Comparison of ENCODE assay signal across 29 mouse cellular contexts in the genomic region with DNA sequence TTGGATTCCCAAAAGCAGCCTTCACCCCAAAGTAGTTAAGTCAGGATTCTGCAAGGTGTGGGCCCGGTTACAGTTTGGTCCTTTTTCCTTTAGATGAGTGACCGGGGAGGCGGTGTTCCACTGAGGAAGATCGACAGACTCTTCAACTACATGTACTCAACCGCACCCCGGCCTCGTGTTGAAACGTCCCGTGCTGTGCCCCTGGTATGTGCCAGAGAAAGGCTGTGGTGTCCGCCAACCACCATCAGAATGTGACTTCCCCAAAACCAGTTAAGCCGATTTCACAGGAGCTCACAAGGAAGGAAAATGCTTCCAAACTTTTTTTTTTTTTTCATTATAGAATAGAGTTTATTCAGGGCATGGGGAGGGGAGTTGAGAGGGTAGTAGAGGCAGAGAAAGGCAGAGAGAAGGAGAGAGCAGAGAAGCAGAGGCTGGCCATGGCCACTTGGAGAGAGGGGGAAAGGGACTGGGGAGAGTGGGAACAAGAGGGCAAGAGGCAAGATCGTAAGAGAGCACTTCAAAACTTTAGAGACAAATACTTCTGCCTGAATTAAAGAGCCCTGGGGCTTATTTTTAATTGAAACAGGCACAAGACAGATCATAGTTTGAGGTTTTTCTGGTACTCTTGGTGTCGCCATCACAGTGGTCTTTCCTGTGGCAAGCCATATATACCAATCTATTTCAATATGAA. TPM values are rescaled to one million over a fixed set of nuclear protein-coding genes. Genes with fewer than 3 reads are reported as not detected.
A peak's percentile ranks its signal among the peaks of the same experiment; 100 is the strongest.
DNase-seq lines count a peak whose midpoint lies in the region; ATAC-seq and TF ChIP-seq lines count a peak whose summit lies in the region.
"Had no signal": no experiment of that assay in that cellular context is flagged by ENCODE, and none has a peak within 500 bp of the region (broad histone marks: within the 10 kb centered on the region; RNA-seq: fewer than 3 reads in every experiment).

No protein-coding gene starts in this region.

- H3K9ac ChIP-seq in lung, postnatal 0 days (replicated peaks; ENCODE audit: low read depth), result no peak overlapping the region
- no peak overlapping the region for H3K9ac ChIP-seq in forebrain, postnatal 0 days
- H3K9ac ChIP-seq: embryonic facial prominence, embryonic 13.5 days; embryonic facial prominence, embryonic 15.5 days; forebrain, embryonic 12.5 days had no signal

- H3K4me1 ChIP-seq in lung, postnatal 0 days (ENCODE audit: insufficient read depth, low read depth, low read length), result no peaks in the 10 kb centered on the region
- no peaks in the 10 kb centered on the region for H3K4me1 ChIP-seq in lung, adult 2 months (ENCODE audit: control insufficient read depth, insufficient read depth, low read length)
- H3K4me1 ChIP-seq in forebrain, postnatal 0 days (ENCODE audit: insufficient read depth), result no peaks in the 10 kb centered on the region
- H3K4me1 ChIP-seq: embryonic facial prominence, embryonic 13.5 days; embryonic facial prominence, embryonic 15.5 days had no signal

- ATAC-seq in lung, postnatal 0 days, result peak; percentile 58
- ATAC-seq in granulocyte monocyte progenitor cell, adult 5-6 weeks (replicated peaks; ENCODE audit: poor library complexity, severe bottlenecking), result peak; percentile 78
- ATAC-seq in megakaryocyte, adult 5-6 weeks (ENCODE audit: poor library complexity, severe bottlenecking), result 0 out of 2 replicates have a peak, but pooled peaks have one; percentile 38
- ATAC-seq in forebrain, postnatal 0 days, result no peak
- ATAC-seq: activated CD4-positive, CD25-positive, alpha-beta regulatory T cell, adult 4 months; CD4-positive, CD25-positive, alpha-beta regulatory T cell, adult 4 months; forebrain, embryonic 14.5 days; Patski had no signal

- no peak overlapping the region for H3K4me3 ChIP-seq in lung, postnatal 0 days (ENCODE audit: low read depth, low read length)
- no peak overlapping the region for H3K4me3 ChIP-seq in lung, adult 2 months (replicated peaks; ENCODE audit: extremely low read depth, low read depth, low read length)
- H3K4me3 ChIP-seq in forebrain, postnatal 0 days (ENCODE audit: low read depth, low read length), result no peak overlapping the region
- H3K4me3 ChIP-seq: embryonic facial prominence, embryonic 13.5 days; embryonic facial prominence, embryonic 15.5 days; erythroblast, embryonic 14.5 days; forebrain, embryonic 10.5 days; forebrain, embryonic 12.5 days had no signal

- H3K27me3 ChIP-seq in lung, postnatal 0 days (replicated peaks; ENCODE audit: insufficient read depth, low read length), result no peaks in the 10 kb centered on the region
- no peaks in the 10 kb centered on the region for H3K27me3 ChIP-seq in forebrain, postnatal 0 days (ENCODE audit: insufficient read depth, low read length)
- H3K27me3 ChIP-seq: CH12.LX; embryonic facial prominence, embryonic 13.5 days; embryonic facial prominence, embryonic 15.5 days; forebrain, embryonic 12.5 days; Patski had no signal

- WGBS in lung, postnatal 0 days, result 73% methylated on average over 13 of the region's 13 CpGs
- 79% methylated on average over 13 of the region's 13 CpGs for WGBS in lung, adult 2 months
- 90% methylated on average over 13 of the region's 13 CpGs for WGBS in forebrain, postnatal 0 days

- TF ChIP-seq EP300 in lung, postnatal 0 days (IDR thresholded peaks at IDR 0.05), result no peak

- 0 out of 2 replicates have a peak, but pooled peaks cover 7% of the 10 kb centered on the region for H3K36me3 ChIP-seq in lung, postnatal 0 days (ENCODE audit: insufficient read depth, low read length)
- H3K36me3 ChIP-seq in forebrain, postnatal 0 days (ENCODE audit: insufficient read depth), result peaks cover 26% of the 10 kb centered on the region

- no peak overlapping the region for H3K4me2 ChIP-seq in lung, postnatal 0 days (replicated peaks; ENCODE audit: low read depth, low read length)
- H3K4me2 ChIP-seq in forebrain, postnatal 0 days (ENCODE audit: low read depth), result no peak overlapping the region
- H3K4me2 ChIP-seq: embryonic facial prominence, embryonic 13.5 days; embryonic facial prominence, embryonic 15.5 days; forebrain, embryonic 12.5 days had no signal

- TF ChIP-seq POLR2A in lung, adult 2 months (IDR thresholded peaks at IDR 0.05; ENCODE audit: borderline replicate concordance, extremely low read depth, low read depth, low read length), result no peak

- no peak for TF ChIP-seq CTCF in lung, postnatal 0 days (IDR thresholded peaks at IDR 0.05)
- no peak for TF ChIP-seq CTCF in lung, adult 2 months (IDR thresholded peaks at IDR 0.05; ENCODE audit: insufficient read depth, low read length)
- no peak for TF ChIP-seq CTCF in forebrain, postnatal 0 days (IDR thresholded peaks at IDR 0.05; ENCODE audit: low read depth)

- peak; percentile 72 for DNase-seq in heart, adult 11 months
- no peak for DNase-seq in heart, adult 18-20 months
- DNase-seq in lung, postnatal 0 days (ENCODE audit: low spot score), result peak; percentile 53
- no peak for DNase-seq in lung, adult 2 months
- no peak for DNase-seq in gastrocnemius, postnatal 36 days
- DNase-seq in forebrain, postnatal 0 days, result no peak
- DNase-seq: adrenal gland, postnatal 10 days; adrenal gland, postnatal 25 days; B cell, adult 2 months; cerebellum, adult 11 months; cerebellum, adult 18-20 months; cerebellum, adult 8-10 months; cerebellum, adult 9-11 months; cerebellum, postnatal 14 days; cerebellum, postnatal 36 days; embryo, embryonic 11 days had no signal

- intact Hi-C loops in gastrocnemius, postnatal 36 days (cut with DNase I), result no loop called here

- no peaks in the 10 kb centered on the region for H3K9me3 ChIP-seq in lung, postnatal 0 days (ENCODE audit: low read length)
- H3K9me3 ChIP-seq in forebrain, postnatal 0 days (ENCODE audit: low read length), result no peaks in the 10 kb centered on the region
- H3K9me3 ChIP-seq: embryonic facial prominence, embryonic 13.5 days; embryonic facial prominence, embryonic 15.5 days; forebrain, embryonic 10.5 days; forebrain, embryonic 12.5 days; G1E had no signal

- no peak overlapping the region for H3K27ac ChIP-seq in lung, postnatal 0 days (ENCODE audit: low read length)
- no peak overlapping the region for H3K27ac ChIP-seq in forebrain, postnatal 0 days (ENCODE audit: low read depth, low read length)
- H3K27ac ChIP-seq: embryonic facial prominence, embryonic 13.5 days; embryonic facial prominence, embryonic 15.5 days; forebrain, embryonic 10.5 days; forebrain, embryonic 12.5 days had no signal

RNA-seq across cellular contexts. Expression of a gene that starts 22.7 kb away (rescaled TPM):
- total RNA-seq in heart, adult 18-20 months (2021), result 100 to 1,000 TPM; 177 to 179 TPM
- polyA plus RNA-seq in lung, postnatal 0 days (2015; fragmentation: Nextera tagmentation; extraction: Ambion mirVana), result 21.1 and 21.8 TPM in 2 replicates
- polyA plus RNA-seq in lung, adult 2 months (2012; rRNA removed), result 8.6 and 9.3 TPM in 2 replicates
- 20.5 and 44.3 TPM in 2 replicates for total RNA-seq in granulocyte monocyte progenitor cell, adult 5-6 weeks (2014; fragmentation: Nextera tagmentation)
- 77.7 and 82.7 TPM in 2 replicates for total RNA-seq in granulocyte monocyte progenitor cell, adult 5-6 weeks (2017)
- 4.7 and 5.7 TPM in 2 replicates for total RNA-seq in megakaryocyte, adult 5-6 weeks (2015)
- total RNA-seq in megakaryocyte, adult 5-6 weeks (2017), result 8.6 and 19.8 TPM in 2 replicates
- 10 to 100 TPM; 47.5 to 61.2 TPM for total RNA-seq in gastrocnemius, postnatal 36 days (2021)
- total RNA-seq in forebrain, postnatal 0 days (2014; rRNA removed), result 42.0 and 46.7 TPM in 2 replicates
- 15.3 and 20.8 TPM in 2 replicates for polyA plus RNA-seq in forebrain, postnatal 0 days (2015; fragmentation: Nextera tagmentation; extraction: Ambion mirVana)

Comparison
In these comparisons a context has a peak if more than half of its experiments do, and no peak if none do; other contexts are left out.
1. DNase-seq: peak in heart, adult 11 months (single experiment) and lung, postnatal 0 days (single experiment); none in heart, adult 18-20 months (0 of 2), lung, adult 2 months (single experiment), gastrocnemius, postnatal 36 days (0 of 2) and forebrain, postnatal 0 days (single experiment).